Mouse (Mus musculus) MEL (cell line): ENCODE results near the gene Kctd8. TPM values are rescaled to one million over a fixed set of nuclear protein-coding genes. Genes with fewer than 3 reads are reported as not detected.

ENCODE experiments used
- DNase-seq: peaks from one replicate; pipeline ENCODE4 v3.0.0; 2011; ENCODE audit warnings: low read depth, low spot score
- H3K27ac ChIP-seq: 2 replicates; pipeline ENCODE4 v1.5.1; 2012; ENCODE audit warnings: low read depth, mild to moderate bottlenecking, control low read depth, low read length, moderate library complexity; ENCODE audit not compliant: control insufficient read depth
- H3K27me3 ChIP-seq, 2 experiments: fragments of 150-350 bp in 1 of 2; sonication (generic) in 1 of 2; 2 replicates each; pipeline ENCODE4 v1.6.1; 2012; ENCODE audit warnings: low read length in 2 of 2, mild to moderate bottlenecking in 2 of 2, improper control_type of control experiment in 1 of 2, moderate library complexity in 1 of 2; ENCODE audit not compliant: insufficient read depth in 2 of 2, control insufficient read depth in 1 of 2
- H3K36me3 ChIP-seq, 2 experiments: 2 replicates each; pipeline ENCODE4 v1.6.1; 2012 to 2014; ENCODE audit warnings: low read length in 2 of 2, improper control_type of control experiment in 1 of 2, inconsistent platforms in 1 of 2, mild to moderate bottlenecking in 1 of 2; ENCODE audit not compliant: insufficient read depth in 2 of 2, control insufficient read depth in 1 of 2
- H3K4me1 ChIP-seq, 2 experiments: fragments of 150-350 bp in 1 of 2; sonication (generic) in 1 of 2; 2 replicates each; pipeline ENCODE4 v1.6.1; 2012; ENCODE audit warnings: low read length in 2 of 2, improper control_type of control experiment in 1 of 2, mild to moderate bottlenecking in 1 of 2; ENCODE audit not compliant: insufficient read depth in 2 of 2, control insufficient read depth in 1 of 2
- H3K4me3 ChIP-seq, 2 experiments: fragments of 150-350 bp in 1 of 2; sonication (generic) in 1 of 2; 2 replicates each; pipeline ENCODE4 v1.5.1; 2012; ENCODE audit warnings: low read depth in 2 of 2, low read length in 2 of 2, mild to moderate bottlenecking in 2 of 2, moderate library complexity in 2 of 2, control low read depth in 1 of 2, improper control_type of control experiment in 1 of 2; ENCODE audit not compliant: control insufficient read depth in 1 of 2, insufficient read depth in 1 of 2
- H3K79me2 ChIP-seq: 2 replicates; pipeline ENCODE4 v1.6.1; 2012; ENCODE audit warnings: mild to moderate bottlenecking, low read length, moderate library complexity; ENCODE audit not compliant: control insufficient read depth, poor library complexity, insufficient read depth
- H3K9ac ChIP-seq: 2 replicates; pipeline ENCODE4 v1.6.1; 2012; ENCODE audit warnings: low read depth, mild to moderate bottlenecking, control low read depth, low read length, moderate library complexity; ENCODE audit not compliant: control insufficient read depth, poor library complexity, severe bottlenecking
- H3K9me3 ChIP-seq: fragments of 150-350 bp; sonication (generic); replicated peaks from 2 replicates; pipeline ENCODE4 v1.6.1; 2012; ENCODE audit warnings: mild to moderate bottlenecking, low read length, improper control_type of control experiment, moderate library complexity; ENCODE audit not compliant: insufficient read depth
- E2F4 ChIP-seq: IDR thresholded peaks from 2 replicates; pipeline ENCODE4 v1.6.1; 2011; ENCODE audit warnings: low read depth, low read length, improper control_type of control experiment, borderline replicate concordance
- GATA1 ChIP-seq: IDR thresholded peaks from 2 replicates; pipeline ENCODE4 v1.6.1; 2011; ENCODE audit warnings: low read depth, low read length, improper control_type of control experiment
- JUND ChIP-seq: IDR thresholded peaks from 2 replicates; pipeline ENCODE4 v1.6.1; 2011; ENCODE audit warnings: low read depth, mild to moderate bottlenecking, improper control_type of control experiment, low read length
- KAT2A ChIP-seq: conservative IDR thresholded peaks from 2 replicates; pipeline ENCODE4 v1.6.1; 2012; ENCODE audit warnings: low read depth, low read length, improper control_type of control experiment, inconsistent platforms
- MAFK ChIP-seq: IDR thresholded peaks from 2 replicates; pipeline ENCODE4 v1.6.1; 2011; ENCODE audit warnings: low read depth, mild to moderate bottlenecking, low read length, improper control_type of control experiment, borderline replicate concordance
- NRF1 ChIP-seq: IDR thresholded peaks from 2 replicates; pipeline ENCODE4 v1.6.1; 2014; ENCODE audit warnings: low read depth, mild to moderate bottlenecking, inconsistent platforms, low read length, improper control_type of control experiment, moderate library complexity; ENCODE audit not compliant: poor library complexity, insufficient read depth, severe bottlenecking
- POLR2A ChIP-seq, 2 experiments: IDR thresholded peaks; 2 replicates each; pipeline ENCODE4 v1.6.1; 2011 to 2012; ENCODE audit warnings: low read length in 2 of 2, mild to moderate bottlenecking in 2 of 2, control low read depth in 1 of 2, improper control_type of control experiment in 1 of 2, low read depth in 1 of 2, moderate library complexity in 1 of 2; ENCODE audit not compliant: control insufficient read depth in 1 of 2, insufficient read depth in 1 of 2, poor library complexity in 1 of 2
- RAD21 ChIP-seq: IDR thresholded peaks from 2 replicates; pipeline ENCODE4 v1.6.1; 2011; ENCODE audit warnings: mild to moderate bottlenecking, low read depth, low read length, improper control_type of control experiment
- SMC3 ChIP-seq: IDR thresholded peaks from 2 replicates; pipeline ENCODE4 v1.6.1; 2011; ENCODE audit warnings: low read depth, low read length, improper control_type of control experiment
- USF2 ChIP-seq, 2 experiments: IDR thresholded peaks; 2 replicates each; pipeline ENCODE4 v1.6.1; 2011 to 2012; ENCODE audit warnings: improper control_type of control experiment in 2 of 2, low read length in 2 of 2, borderline replicate concordance in 1 of 2, inconsistent platforms in 1 of 2, low read depth in 1 of 2, mild to moderate bottlenecking in 1 of 2; ENCODE audit not compliant: insufficient read depth in 1 of 2
- ZMIZ1 ChIP-seq: IDR thresholded peaks from 2 replicates; pipeline ENCODE4 v1.6.1; 2012; ENCODE audit warnings: low read depth, mild to moderate bottlenecking, inconsistent platforms, low read length, improper control_type of control experiment, moderate library complexity
- polyA plus RNA-seq, 2 experiments: library from polyadenylated mRNA; stranded (reverse) in 1 of 2; unstranded in 1 of 2; fragments of >175 nt in 1 of 2; fragments of >200 nt in 1 of 2; gene quantifications; 2 replicates each; pipeline versions ENCODE4 v1.2.1 to v1.2.4; 2012; ENCODE audit warnings: low replicate concordance in 2 of 2, low read depth in 1 of 2; ENCODE audit not compliant: insufficient read length in 2 of 2, insufficient read depth in 1 of 2, missing spikeins in 1 of 2
- total RNA-seq: library from RNA; depleted of rRNA; stranded (reverse); fragments of 300-350 nt; gene quantifications from 2 replicates; pipeline ENCODE4 v1.2.3, GENCODE M21; 2012

The Kctd8 gene
- total and polyA plus RNA-seq, 3 experiments, result not detected

GRCm38 (mm10) chr5:69145827-69146226, 195.7 kb downstream of the Kctd8 start:
- no peaks in the 10 kb centered on the region for H3K9me3 ChIP-seq
- TF ChIP-seq SMC3, result no peak
- no peak for TF ChIP-seq E2F4
- no peak for TF ChIP-seq RAD21
- TF ChIP-seq NRF1, result no peak
- TF ChIP-seq, all 39 proteins: peak for 0
- Histone ChIP-seq H3K4me3 (no peak overlapping the region), H3K79me2 (no peaks in the 10 kb centered on the region), H3K27ac (no peak overlapping the region), H3K27me3 (no peaks in the 10 kb centered on the region), H3K4me1 (no peaks in the 10 kb centered on the region), H3K9ac (no peak overlapping the region), H3K36me3 (no peaks in the 10 kb centered on the region)
- no peak for DNase-seq

- TF ChIP-seq USF2 (IDR thresholded peaks at IDR 0.05; ENCODE audit: borderline replicate concordance in 1 of 2, insufficient read depth in 1 of 2, low read depth in 1 of 2, low read length in 2 of 2), result no peak
- TF ChIP-seq POLR2A (IDR thresholded peaks at IDR 0.05; ENCODE audit: control insufficient read depth in 1 of 2, insufficient read depth in 1 of 2, low read depth in 1 of 2, low read length in 2 of 2, poor library complexity in 1 of 2), result no peak
- no peak for TF ChIP-seq ZMIZ1
- no peak for TF ChIP-seq JUND
- no peak for TF ChIP-seq MAFK
- TF ChIP-seq GATA1, result no peak
- no peak overlapping the region for H3K9ac ChIP-seq
- H3K4me1 ChIP-seq, result no peaks in the 10 kb centered on the region
- no peak overlapping the region for H3K4me3 ChIP-seq
- no peaks in the 10 kb centered on the region for H3K36me3 ChIP-seq
- no peak overlapping the region for H3K27ac ChIP-seq
- no peaks in the 10 kb centered on the region for H3K27me3 ChIP-seq
- no peak for DNase-seq
- H3K9me3 ChIP-seq, result no peaks in the 10 kb centered on the region
- H3K79me2 ChIP-seq, result no peaks in the 10 kb centered on the region
These were observed 200.4 kb downstream of the Kctd8 start for GRCm38 (mm10) chr5:69141082-69141481.

GRCm38 (mm10) chr5:69108718-69109117, 232.8 kb downstream of the Kctd8 start:
- Histone ChIP-seq H3K79me2 (no peaks in the 10 kb centered on the region), H3K4me3 (no peak overlapping the region), H3K36me3 (no peaks in the 10 kb centered on the region), H3K27me3 (no peaks in the 10 kb centered on the region), H3K9ac (no peak overlapping the region), H3K4me1 (no peaks in the 10 kb centered on the region), H3K9me3 (no peaks in the 10 kb centered on the region)
- no peak for DNase-seq
- no peak for TF ChIP-seq KAT2A
- TF ChIP-seq, all 39 proteins: peak for 0
- no peak overlapping the region for H3K27ac ChIP-seq
